Mouse (Mus musculus) lung, embryonic 14.5 days (tissue): ENCODE measurements around the gene Ammecr1. TPM values are rescaled to one million over a fixed set of nuclear protein-coding genes. Genes with fewer than 3 reads are reported as not detected.

Source experiments
- ATAC-seq: fragments of 200-750 bp; cut with Nextera tagmentation; 2 replicates; pipeline ENCODE4 v1.8.0; 2017; ENCODE audit warnings: mild to moderate bottlenecking, moderate TSS enrichment, moderate library complexity; ENCODE audit not compliant: insufficient read depth
- DNase-seq: peaks from one replicate; pipeline ENCODE4 v3.0.0-alpha.2; 2015
- H3K27ac ChIP-seq: fragments of 300-500 bp; sonication (generic); 2 replicates; pipeline ENCODE4 v1.5.1; 2014; ENCODE audit warnings: low read depth, mild to moderate bottlenecking, moderate library complexity
- H3K27me3 ChIP-seq: fragments of 300-500 bp; sonication (generic); 2 replicates; pipeline ENCODE4 v1.6.1; 2014; ENCODE audit warnings: low read length, control low read depth; ENCODE audit not compliant: insufficient read depth
- H3K36me3 ChIP-seq: fragments of 300-500 bp; sonication (generic); 2 replicates; pipeline ENCODE4 v1.6.1; 2014; ENCODE audit warnings: control low read depth; ENCODE audit not compliant: insufficient read depth
- H3K4me1 ChIP-seq: fragments of 300-500 bp; sonication (generic); 2 replicates; pipeline ENCODE4 v1.6.1; 2014; ENCODE audit warnings: antibody characterized with exemption, control low read depth; ENCODE audit not compliant: insufficient read depth
- H3K4me2 ChIP-seq: fragments of 300-500 bp; sonication (generic); 2 replicates; pipeline ENCODE4 v1.6.1; 2014; ENCODE audit warnings: mild to moderate bottlenecking
- H3K4me3 ChIP-seq: fragments of 300-500 bp; sonication (generic); 2 replicates; pipeline ENCODE4 v1.5.1; 2014; ENCODE audit warnings: low read depth, low read length
- H3K9ac ChIP-seq: fragments of 300-500 bp; sonication (generic); 2 replicates; pipeline ENCODE4 v1.6.1; 2014
- H3K9me3 ChIP-seq: fragments of 300-500 bp; sonication (generic); 2 replicates; pipeline ENCODE4 v1.6.1; 2016; ENCODE audit warnings: low read depth, low read length, control low read depth
- CTCF ChIP-seq: IDR thresholded peaks from 2 replicates; pipeline ENCODE4 v1.5.1; 2016; ENCODE audit warnings: antibody characterized with exemption, low read depth
- WGBS: fragments of 180-500 bp; shearing (Covaris S2); extraction: QIAGEN DNeasy Blood & Tissue Kit; methylation state at CpG from one replicate; pipeline ENCODE4 v1.1.7; 2014; 5-methylcytosine and 5-hydroxymethylcytosine counted together
- polyA plus RNA-seq: library from polyadenylated mRNA; unstranded; fragments of >200 nt; fragmentation: Nextera tagmentation; extraction: Ambion mirVana; gene quantifications from 2 replicates; pipeline ENCODE4 v1.2.1, GENCODE M21; 2014

Ammecr1 gene
- polyA plus RNA-seq, 1 experiment from 2014 or later = 16.4 TPM

- no peak for TF ChIP-seq CTCF
- Histone ChIP-seq H3K27me3 (peaks cover 5% of the 10 kb centered on the region; the same call in 1 of the 2 replicates), H3K4me1 (no peaks in the 10 kb centered on the region), H3K9me3 (no peaks in the 10 kb centered on the region), H3K9ac (peak overlapping the region; percentile 29; the same call in 1 of the 2 replicates), H3K4me2 (peak overlapping the region; percentile 57), H3K36me3 (no peaks in the 10 kb centered on the region), H3K27ac (no peak overlapping the region), H3K4me3 (peak overlapping the region; percentile 61)
- 37% methylated on average over 7 of the region's 7 CpGs for WGBS
- no peak for ATAC-seq
- DNase-seq = peak; percentile 6
These were observed 539 bp upstream of the Ammecr1 start for GRCm38 (mm10) chrX:142967067-142967466.

- H3K9me3 ChIP-seq = no peaks in the 10 kb centered on the region
- H3K27me3 ChIP-seq = peaks cover 5% of the 10 kb centered on the region; the same call in 1 of the 2 replicates
- WGBS = 12% methylated on average over 23 of the region's 23 CpGs
- no peaks in the 10 kb centered on the region for H3K4me1 ChIP-seq
- H3K4me2 ChIP-seq = peak overlapping the region; percentile 62
- peak; percentile 7; the same call in 1 of the 2 replicates for ATAC-seq
- TF ChIP-seq CTCF = no peak
- peak; percentile 19 for DNase-seq
- H3K4me3 ChIP-seq = peak overlapping the region; percentile 61
- no peak overlapping the region for H3K27ac ChIP-seq
- peak overlapping the region; percentile 68 for H3K9ac ChIP-seq
- no peaks in the 10 kb centered on the region for H3K36me3 ChIP-seq
These were observed 1.1 kb downstream of the Ammecr1 start for GRCm38 (mm10) chrX:142965236-142966007.

DNA sequence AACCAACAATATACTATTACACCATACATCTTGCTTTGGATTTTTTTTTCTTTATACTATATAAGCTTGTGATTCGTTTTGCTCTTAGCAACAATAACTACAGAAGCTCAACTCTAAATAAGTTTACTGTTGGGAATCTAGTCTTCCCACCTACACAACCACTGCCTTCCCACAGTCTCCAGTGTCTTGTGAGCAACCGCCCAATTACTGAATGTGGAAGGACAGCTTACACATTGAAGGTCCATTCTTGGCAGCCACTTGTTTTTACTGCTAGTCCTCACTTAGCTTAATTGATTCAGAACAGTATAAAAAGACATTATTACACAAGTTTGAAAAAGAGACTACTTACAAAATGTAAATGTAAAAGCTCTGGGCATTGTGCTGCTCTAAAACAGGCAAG is 6.1 kb downstream of the Ammecr1 start:
- Histone ChIP-seq H3K36me3 (no peaks in the 10 kb centered on the region), H3K9me3 (no peaks in the 10 kb centered on the region), H3K4me2 (no peak overlapping the region), H3K4me3 (no peak overlapping the region), H3K27me3 (no peaks in the 10 kb centered on the region), H3K4me1 (no peaks in the 10 kb centered on the region), H3K27ac (no peak overlapping the region), H3K9ac (no peak overlapping the region)
- no peak for TF ChIP-seq CTCF
- WGBS = 92% methylated on average over 2 of the region's 2 CpGs
- no peak for DNase-seq
- no peak for ATAC-seq

DNA sequence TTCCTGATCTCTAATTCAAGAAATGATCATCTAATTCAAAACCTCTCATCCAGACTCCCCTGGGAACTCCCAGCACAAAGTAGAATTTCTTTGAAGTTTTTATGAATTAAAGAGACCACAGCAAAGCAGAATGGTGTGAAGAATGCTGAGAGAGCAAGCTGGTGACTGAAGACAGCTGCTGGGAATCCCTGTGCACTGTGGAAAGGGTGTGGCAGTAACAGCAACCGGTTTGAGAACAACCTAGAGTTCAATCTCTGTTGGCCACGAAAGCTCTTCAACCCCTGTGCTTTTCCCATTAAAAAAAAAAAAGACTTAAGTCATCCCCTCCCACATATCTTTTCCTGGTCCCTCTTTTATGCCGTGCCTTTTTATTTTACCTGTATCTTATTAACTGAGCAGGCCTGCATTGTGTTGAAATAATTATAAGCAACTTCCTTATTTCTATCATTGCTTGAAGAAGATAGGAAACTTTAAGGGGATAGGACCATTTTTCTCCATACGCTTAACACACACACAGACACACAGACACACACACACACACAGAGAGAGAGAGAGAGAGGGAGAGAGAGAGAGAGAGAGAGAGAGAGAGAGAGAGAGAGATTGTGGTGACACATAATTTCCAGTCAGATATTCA is 6.7 kb downstream of the Ammecr1 start:
- 63% methylated on average over 4 of the region's 4 CpGs for WGBS
- Histone ChIP-seq H3K9ac (no peak overlapping the region), H3K4me2 (no peak overlapping the region), H3K4me3 (no peak overlapping the region), H3K4me1 (no peaks in the 10 kb centered on the region), H3K27ac (no peak overlapping the region), H3K27me3 (no peaks in the 10 kb centered on the region), H3K36me3 (no peaks in the 10 kb centered on the region), H3K9me3 (no peaks in the 10 kb centered on the region)
- DNase-seq = no peak
- no peak for ATAC-seq
- no peak for TF ChIP-seq CTCF

DNA sequence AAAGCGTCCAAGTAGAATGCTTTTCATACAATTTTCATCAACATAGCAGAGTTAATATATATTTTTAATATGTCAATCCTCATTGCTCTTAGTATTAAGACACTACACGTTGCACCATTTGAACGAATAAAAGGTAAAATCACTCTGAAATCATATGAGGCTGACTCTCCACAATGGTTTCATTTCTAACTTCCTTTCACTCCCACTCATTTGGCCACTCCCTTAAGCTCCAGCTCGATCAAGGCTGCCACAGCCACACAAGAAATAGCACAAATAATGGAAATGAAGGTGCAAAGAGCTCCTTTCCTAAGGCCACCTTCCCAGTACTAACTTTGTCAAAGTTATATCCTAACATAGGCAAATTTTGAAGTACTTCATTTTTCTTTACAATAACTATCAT is 38.1 kb downstream of the Ammecr1 start:
- Histone ChIP-seq H3K4me3 (no peak overlapping the region), H3K27ac (no peak overlapping the region), H3K4me2 (no peak overlapping the region), H3K36me3 (no peaks in the 10 kb centered on the region), H3K9ac (no peak overlapping the region), H3K9me3 (no peaks in the 10 kb centered on the region), H3K27me3 (no peaks in the 10 kb centered on the region), H3K4me1 (no peaks in the 10 kb centered on the region)
- no peak for TF ChIP-seq CTCF
- no peak for ATAC-seq
- no peak for DNase-seq
- 83% methylated on average over 4 of the region's 4 CpGs for WGBS

DNA sequence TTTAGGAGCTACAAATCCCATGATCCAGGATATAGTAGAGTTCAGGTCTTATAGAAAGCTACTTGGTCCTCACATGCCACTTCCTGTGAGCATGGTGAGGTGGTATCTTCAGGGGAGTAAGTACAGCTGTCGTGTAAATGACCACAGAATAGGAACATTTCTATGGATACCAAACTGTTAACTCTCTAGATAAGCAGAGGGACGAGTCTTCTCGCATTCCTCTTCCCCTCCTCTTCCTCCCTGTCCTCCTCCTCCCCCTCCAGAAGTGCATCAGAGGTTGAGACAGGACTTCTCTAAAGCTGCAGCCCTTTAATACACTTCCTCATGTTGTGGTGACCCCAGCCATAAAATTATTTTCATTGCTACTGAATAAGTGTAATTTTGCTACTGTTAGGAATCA is 49.1 kb downstream of the Ammecr1 start:
- no peak for TF ChIP-seq CTCF
- Histone ChIP-seq H3K4me3 (no peak overlapping the region), H3K4me2 (no peak overlapping the region), H3K9me3 (no peaks in the 10 kb centered on the region), H3K4me1 (no peaks in the 10 kb centered on the region), H3K36me3 (no peaks in the 10 kb centered on the region), H3K9ac (no peak overlapping the region), H3K27me3 (no peaks in the 10 kb centered on the region), H3K27ac (no peak overlapping the region)
- no peak for DNase-seq
- ATAC-seq = no peak
- 19% methylated on average over 3 of the region's 3 CpGs for WGBS

- Histone ChIP-seq H3K4me1 (no peaks in the 10 kb centered on the region), H3K9ac (no peak overlapping the region), H3K27ac (no peak overlapping the region), H3K4me3 (no peak overlapping the region), H3K4me2 (no peak overlapping the region), H3K36me3 (no peaks in the 10 kb centered on the region), H3K9me3 (no peaks in the 10 kb centered on the region), H3K27me3 (no peaks in the 10 kb centered on the region)
- ATAC-seq (no peak), DNase-seq (no peak)
- no peak for TF ChIP-seq CTCF
- 59% methylated on average over 4 of the region's 4 CpGs for WGBS
These were observed 49.8 kb downstream of the Ammecr1 start for GRCm38 (mm10) chrX:142916719-142917118.
